Mouse (Mus musculus) ES-E14 (cell line): ENCODE measurements around the gene Vwa2.

ENCODE experiments used
- MAFK ChIP-seq: IDR thresholded peaks from 2 replicates; pipeline ENCODE4 v1.6.1; 2014; ENCODE audit warnings: mild to moderate bottlenecking, low read depth, low read length, inconsistent platforms; ENCODE audit not compliant: insufficient read depth
- ZNF384 ChIP-seq: IDR thresholded peaks from 2 replicates; pipeline ENCODE4 v1.6.1; 2012; ENCODE audit warnings: low read depth, low read length, inconsistent platforms

GRCm38 (mm10) chr19:56867701-56868100 lies 6.3 kb upstream of the Vwa2 start:
- TF ChIP-seq ZNF384 (no peak), MAFK (no peak)
